Mouse (Mus musculus) intestine, embryonic 16.5 days (tissue): ENCODE measurements around the gene Hbb-bt. TPM values are rescaled to one million over a fixed set of nuclear protein-coding genes. Genes with fewer than 3 reads are reported as not detected.
"Not testable (repeated sequence)": the region's sequence is repeated elsewhere in the genome, so short reads cannot be mapped to it uniquely, and the experiment has no call there.

Experiments
- ATAC-seq: fragments of 200-750 bp; cut with Nextera tagmentation; 2 replicates; pipeline ENCODE4 v1.8.0; 2017; ENCODE audit warnings: moderate TSS enrichment, moderate library complexity
- H3K27ac ChIP-seq: fragments of 300-500 bp; sonication (generic); 2 replicates; pipeline ENCODE4 v1.5.1; 2014; ENCODE audit warnings: mild to moderate bottlenecking, low read length
- H3K27me3 ChIP-seq: fragments of 300-500 bp; sonication (generic); replicated peaks from 2 replicates; pipeline ENCODE4 v1.6.1; 2014; ENCODE audit warnings: low read length, control low read depth, mixed read lengths; ENCODE audit not compliant: control insufficient read depth, insufficient read depth
- H3K36me3 ChIP-seq: fragments of 300-500 bp; sonication (generic); 2 replicates; pipeline ENCODE4 v1.6.1; 2014; ENCODE audit warnings: low read length, control low read depth; ENCODE audit not compliant: control insufficient read depth, insufficient read depth
- H3K4me1 ChIP-seq: fragments of 300-500 bp; sonication (generic); 2 replicates; pipeline ENCODE4 v1.6.1; 2014; ENCODE audit warnings: low read length, control low read depth, mixed read lengths; ENCODE audit not compliant: control insufficient read depth, insufficient read depth
- H3K4me2 ChIP-seq: fragments of 300-500 bp; sonication (generic); 2 replicates; pipeline ENCODE4 v1.6.1; 2014; ENCODE audit warnings: low read depth, low read length, control low read depth
- H3K4me3 ChIP-seq: fragments of 300-500 bp; sonication (generic); 2 replicates; pipeline ENCODE4 v1.5.1; 2014; ENCODE audit warnings: mild to moderate bottlenecking, low read length
- H3K9ac ChIP-seq: fragments of 300-500 bp; sonication (generic); 2 replicates; pipeline ENCODE4 v1.6.1; 2014; ENCODE audit warnings: low read depth, low read length
- H3K9me3 ChIP-seq: fragments of 300-500 bp; sonication (generic); 2 replicates; pipeline ENCODE4 v1.6.1; 2016; ENCODE audit warnings: low read length, control low read depth; ENCODE audit not compliant: control insufficient read depth
- WGBS: fragments of 180-500 bp; shearing (Covaris S2); extraction: QIAGEN DNeasy Blood & Tissue Kit; methylation state at CpG from one replicate; pipeline ENCODE4 v1.1.7; 2014; 5-methylcytosine and 5-hydroxymethylcytosine counted together
- polyA plus RNA-seq: library from polyadenylated mRNA; unstranded; fragments of >200 nt; fragmentation: Nextera tagmentation; extraction: Ambion mirVana; gene quantifications from 2 replicates; pipeline ENCODE4 v1.2.1, GENCODE M21; 2015

Hbb-bt gene
- polyA plus RNA-seq, 1 experiment from 2014 or later, result 2,476 TPM

- Histone ChIP-seq H3K4me2 (no peak overlapping the region), H3K27ac (no peak overlapping the region), H3K4me3 (no peak overlapping the region), H3K9me3 (no peaks in the 10 kb centered on the region), H3K9ac (no peak overlapping the region), H3K4me1 (no peaks in the 10 kb centered on the region), H3K27me3 (no peaks in the 10 kb centered on the region), H3K36me3 (no peaks in the 10 kb centered on the region)
- 68% methylated on average over 3 of the region's 3 CpGs for WGBS
- 0 out of 2 replicates have a peak, but pooled peaks have one; percentile 42 for ATAC-seq
Observed at GRCm38 (mm10) chr7:103810746-103811145, 3.0 kb downstream of the Hbb-bt start.

- H3K27me3 ChIP-seq, result no peaks in the 10 kb centered on the region
- no peaks in the 10 kb centered on the region for H3K9me3 ChIP-seq
- no peak overlapping the region for H3K4me3 ChIP-seq
- no peaks in the 10 kb centered on the region for H3K4me1 ChIP-seq
- no peak overlapping the region for H3K27ac ChIP-seq
- 80% methylated on average over 1 of the region's 1 CpGs for WGBS
- no peak overlapping the region for H3K4me2 ChIP-seq
- H3K36me3 ChIP-seq, result no peaks in the 10 kb centered on the region
- no peak overlapping the region for H3K9ac ChIP-seq
- ATAC-seq, result no peak
Observed at GRCm38 (mm10) chr7:103810296-103810695, 3.5 kb downstream of the Hbb-bt start.

DNA sequence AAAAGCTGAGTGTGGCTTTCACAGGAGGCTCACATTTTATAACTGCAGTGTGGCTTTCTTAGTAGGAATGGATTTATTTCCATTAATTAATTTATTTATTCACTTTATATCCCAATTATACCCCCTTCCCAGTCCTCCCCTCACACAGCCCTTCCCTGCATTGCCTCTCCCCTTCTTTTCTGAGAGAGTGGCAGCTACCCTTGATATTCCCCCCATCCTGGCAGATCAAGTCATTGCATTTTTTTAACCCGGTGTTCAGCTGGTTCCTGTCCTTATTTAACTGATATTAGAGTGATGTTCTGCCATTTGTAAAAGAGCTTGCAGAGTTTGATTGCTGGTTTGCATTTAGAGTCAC is 4.0 kb downstream of the Hbb-bt start:
- H3K4me1 ChIP-seq, result no peaks in the 10 kb centered on the region
- no peaks in the 10 kb centered on the region for H3K36me3 ChIP-seq
- no peak for ATAC-seq
- no peak overlapping the region for H3K4me3 ChIP-seq
- no peaks in the 10 kb centered on the region for H3K27me3 ChIP-seq
- H3K4me2 ChIP-seq, result no peak overlapping the region
- H3K27ac ChIP-seq, result no peak overlapping the region
- no peaks in the 10 kb centered on the region for H3K9me3 ChIP-seq
- no peak overlapping the region for H3K9ac ChIP-seq
- 57% methylated on average over 1 of the region's 1 CpGs for WGBS

DNA sequence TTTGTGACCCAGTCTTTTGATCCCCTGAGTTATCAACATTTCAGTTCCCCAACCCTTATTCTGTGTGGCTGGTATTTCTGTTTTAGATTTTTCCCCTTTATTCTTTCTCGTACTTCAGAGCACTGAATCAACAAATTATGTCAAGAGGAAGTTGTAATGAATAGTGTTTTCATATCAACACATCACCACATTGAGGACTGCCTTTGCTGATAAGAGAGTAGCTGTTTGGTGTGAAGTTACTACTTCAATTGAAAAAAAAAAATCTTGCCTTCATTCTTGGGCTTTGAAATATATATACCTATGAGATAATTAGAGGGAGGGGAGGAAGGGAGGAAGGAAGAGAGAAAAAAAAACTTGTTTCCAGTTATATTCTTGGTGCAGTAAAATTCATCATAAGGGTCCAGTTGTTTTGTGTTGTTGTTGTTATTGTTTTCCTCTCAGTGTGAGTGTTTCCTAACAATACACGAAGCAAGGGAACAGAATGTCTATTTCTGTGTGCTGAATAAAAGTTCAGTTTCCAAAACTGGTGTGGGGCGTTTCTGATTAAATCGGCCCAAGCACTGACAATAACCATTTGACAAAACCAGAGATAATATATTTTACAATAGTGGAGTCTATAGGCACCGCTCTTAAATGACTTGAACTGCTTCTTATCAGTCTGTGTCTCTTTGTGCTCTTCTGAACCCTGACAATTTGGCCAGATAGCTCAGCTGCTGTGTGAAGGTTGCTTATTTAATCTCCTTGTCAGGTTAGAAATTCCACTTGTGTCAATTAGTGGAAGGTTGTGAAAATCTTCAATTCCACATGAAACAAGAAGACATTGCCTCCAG is 4.6 kb downstream of the Hbb-bt start:
- H3K4me3 ChIP-seq, result no peak overlapping the region
- H3K27ac ChIP-seq, result no peak overlapping the region
- no peaks in the 10 kb centered on the region for H3K9me3 ChIP-seq
- H3K36me3 ChIP-seq, result no peaks in the 10 kb centered on the region
- H3K9ac ChIP-seq, result no peak overlapping the region
- H3K4me2 ChIP-seq, result no peak overlapping the region
- ATAC-seq, result no peak
- H3K4me1 ChIP-seq, result no peaks in the 10 kb centered on the region
- no peaks in the 10 kb centered on the region for H3K27me3 ChIP-seq
- 46% methylated on average over 5 of the region's 5 CpGs for WGBS

DNA sequence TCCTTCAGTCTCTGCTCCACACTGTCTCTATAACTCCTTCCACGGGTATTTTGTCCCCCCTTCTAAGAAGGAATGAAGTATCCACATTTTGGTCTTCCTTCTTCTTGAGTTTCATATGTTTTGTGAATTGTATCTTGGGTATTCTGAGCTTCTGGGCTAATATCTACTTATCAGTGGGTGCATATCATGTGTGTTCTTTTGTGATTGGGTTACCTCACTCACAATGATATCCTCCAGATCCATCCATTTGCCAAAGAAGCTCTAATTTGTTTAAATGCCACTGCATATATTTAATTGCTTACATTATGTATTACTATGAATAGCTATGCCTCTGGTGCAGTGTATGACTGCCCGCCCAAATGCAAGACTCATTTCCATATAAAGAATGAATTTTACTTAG is 5.7 kb downstream of the Hbb-bt start:
- not testable (repeated sequence) for H3K27me3 ChIP-seq, H3K9ac ChIP-seq, H3K27ac ChIP-seq, H3K4me1 ChIP-seq, H3K4me2 ChIP-seq, H3K9me3 ChIP-seq, ATAC-seq, H3K36me3 ChIP-seq, H3K4me3 ChIP-seq
- WGBS, result 77% methylated on average over 2 of the region's 2 CpGs

DNA sequence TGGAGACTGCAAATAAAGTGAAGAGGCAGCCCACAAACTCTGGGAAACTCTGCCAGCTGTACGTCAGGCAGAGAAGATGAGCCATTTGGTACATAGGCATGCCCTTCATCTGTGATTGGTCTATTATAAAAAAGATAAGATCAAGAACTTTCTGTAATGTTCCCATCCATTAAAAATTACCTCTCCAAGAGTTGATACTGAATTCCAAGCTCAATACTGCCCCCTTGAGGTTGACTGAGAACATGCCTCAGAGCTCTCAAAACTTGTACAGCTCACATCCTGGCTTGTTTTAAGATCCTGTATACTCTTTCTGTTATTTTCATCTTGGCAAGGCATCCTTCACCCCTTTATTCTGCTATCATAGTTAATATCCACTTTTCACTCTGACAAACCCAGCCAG is 6.9 kb downstream of the Hbb-bt start:
- Histone ChIP-seq H3K4me2 (no peak overlapping the region), H3K27ac (no peak overlapping the region), H3K9me3 (no peaks in the 10 kb centered on the region), H3K36me3 (no peaks in the 10 kb centered on the region), H3K27me3 (no peaks in the 10 kb centered on the region), H3K4me1 (no peaks in the 10 kb centered on the region), H3K4me3 (no peak overlapping the region), H3K9ac (no peak overlapping the region)
- no peak for ATAC-seq
- 65% methylated on average over 1 of the region's 1 CpGs for WGBS

GRCm38 (mm10) chr7:103792669-103793388 is 21.0 kb downstream of the Hbb-bt start:
- no peaks in the 10 kb centered on the region for H3K36me3 ChIP-seq
- no peak overlapping the region for H3K4me2 ChIP-seq
- whole genome bisulfite sequencing, result 28% methylated on average over 4 of the region's 4 CpGs
- no peaks in the 10 kb centered on the region for H3K4me1 ChIP-seq
- H3K27me3 ChIP-seq, result no peaks in the 10 kb centered on the region
- no peak for ATAC-seq
- H3K9ac ChIP-seq, result no peak overlapping the region
- no peak overlapping the region for H3K27ac ChIP-seq
- H3K9me3 ChIP-seq, result no peaks in the 10 kb centered on the region
- H3K4me3 ChIP-seq, result no peak overlapping the region

GRCm38 (mm10) chr7:103791721-103792120 is 22.1 kb downstream of the Hbb-bt start, which contains the start of gene Olfr67:
Gene Olfr67, minus strand, starts transcription at chr7:103791821.
- Histone ChIP-seq H3K27ac (no peak within 1 kb of the TSS), H3K9ac (no peak within 1 kb of the TSS), H3K9me3 (no peaks in the 10 kb centered on the region), H3K27me3 (no peaks in the 10 kb centered on the region), H3K4me3 (no peak within 1 kb of the TSS), H3K4me1 (no peaks in the 10 kb centered on the region), H3K4me2 (no peak within 1 kb of the TSS), H3K36me3 (no peaks in the 10 kb centered on the region)
- no peak for ATAC-seq
- WGBS, result 77% methylated on average over 3 of the region's 3 CpGs

DNA sequence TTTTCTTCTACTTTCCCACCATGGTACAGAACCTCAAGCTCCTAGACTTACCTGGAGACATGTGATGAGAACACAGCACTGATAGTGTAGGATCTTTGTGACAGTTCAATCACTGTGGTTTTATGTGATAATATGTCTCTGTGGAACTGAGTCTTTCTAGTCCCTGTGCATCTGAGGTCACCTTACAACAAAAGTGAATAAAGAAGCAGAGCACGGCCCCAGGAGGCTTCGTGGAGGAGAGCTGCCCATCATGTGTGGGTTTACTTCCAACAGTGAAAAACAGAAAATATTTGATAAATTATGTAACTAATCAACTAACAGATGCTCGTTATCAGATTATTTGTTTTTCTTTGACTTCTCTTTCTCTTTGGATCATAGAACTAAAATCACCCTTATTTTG is 34.2 kb downstream of the Hbb-bt start, which contains the start of gene Olfr68:
TSS of gene Olfr68 (minus strand) at position 101 of the 400 bp plus-strand sequence.
- no peak within 1 kb of the TSS for H3K27ac ChIP-seq
- H3K27me3 ChIP-seq, result no peaks in the 10 kb centered on the region
- H3K4me3 ChIP-seq, result no peak within 1 kb of the TSS
- H3K9ac ChIP-seq, result no peak within 1 kb of the TSS
- no peak for ATAC-seq
- H3K9me3 ChIP-seq, result no peaks in the 10 kb centered on the region
- WGBS, result 83% methylated on average over 3 of the region's 3 CpGs
- H3K36me3 ChIP-seq, result no peaks in the 10 kb centered on the region
- no peaks in the 10 kb centered on the region for H3K4me1 ChIP-seq
- no peak within 1 kb of the TSS for H3K4me2 ChIP-seq
